Mouse (Mus musculus): Measurements from ENCODE around the gene Pcgf3. TPM values are rescaled to one million over a fixed set of nuclear protein-coding genes. Genes with fewer than 3 reads are reported as not detected.

The Pcgf3 gene
- 12.7 and 15.5 TPM in 2 replicates for polyA plus RNA-seq (2015; fragmentation: Nextera tagmentation; extraction: Ambion mirVana)

DNA sequence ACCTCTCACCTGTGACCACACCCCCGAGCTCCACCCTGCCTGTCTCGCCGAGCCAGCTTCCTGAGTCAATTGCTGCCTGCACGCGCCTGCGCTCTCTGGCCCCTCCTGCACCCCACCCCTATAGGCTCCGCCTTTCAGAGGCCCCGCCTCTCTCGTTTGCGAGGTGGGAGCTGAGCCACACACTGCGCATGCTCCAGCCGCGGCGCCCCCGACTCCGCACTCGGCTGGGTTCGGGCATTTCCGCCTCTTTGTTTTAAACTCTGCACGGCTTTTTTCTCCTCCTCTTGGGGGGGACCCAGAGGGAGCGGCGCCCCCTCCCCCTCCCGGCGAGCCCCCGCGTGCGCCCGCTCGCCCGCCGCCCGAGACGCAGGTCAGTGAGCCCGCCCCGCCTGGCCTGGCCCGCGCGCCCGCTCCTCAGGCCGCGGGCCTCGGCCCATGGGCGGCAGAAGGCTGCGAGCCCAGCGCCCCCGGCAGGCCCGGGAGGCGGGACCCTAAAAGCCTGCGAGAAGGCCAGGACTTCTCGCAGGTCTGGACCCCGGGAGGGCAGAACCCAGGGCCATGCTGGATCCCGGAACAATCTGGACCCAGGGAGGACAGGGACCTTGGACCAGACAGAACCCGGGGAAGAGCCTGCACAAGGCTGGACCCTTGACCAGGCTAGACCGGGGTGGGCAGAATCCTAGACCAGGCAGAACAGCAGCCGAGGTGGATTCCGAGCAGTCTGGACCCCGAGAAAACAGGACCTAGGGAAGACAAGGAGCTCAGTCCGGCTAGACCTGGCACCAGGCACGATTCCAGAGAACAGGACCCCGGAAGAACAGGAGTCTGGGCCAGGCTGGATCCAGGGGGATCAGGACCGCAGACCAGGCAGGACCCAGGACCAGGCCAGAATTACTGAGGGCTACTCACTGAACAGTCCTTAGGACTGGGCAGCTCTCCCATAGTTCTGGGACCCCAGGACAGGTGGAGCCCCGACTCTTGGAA, at the start of gene Pcgf3:
Pcgf3 (plus strand) TSS at position 151 of the 984 bp plus-strand sequence.
- H3K4me2 ChIP-seq (ENCODE audit: low read depth, low read length): peak within 1 kb of the TSS; percentile 82
- peaks cover 16% of the 10 kb centered on the region for H3K4me1 ChIP-seq (ENCODE audit: control insufficient read depth, insufficient read depth, low read length)
- ATAC-seq: peak; percentile 97
- peak within 1 kb of the TSS; percentile 99 for H3K9ac ChIP-seq (ENCODE audit: low read depth, low read length)
- no peaks in the 10 kb centered on the region for H3K36me3 ChIP-seq (ENCODE audit: control insufficient read depth, insufficient read depth, low read length)
- no peaks in the 10 kb centered on the region for H3K27me3 ChIP-seq (replicated peaks; ENCODE audit: control insufficient read depth, insufficient read depth, low read length)
- peak within 1 kb of the TSS; percentile 95 for H3K4me3 ChIP-seq (ENCODE audit: low read length)
- peak within 1 kb of the TSS; percentile 87 for H3K27ac ChIP-seq (ENCODE audit: low read length)
- WGBS: 1% methylated on average over 54 of the region's 62 CpGs
- no peaks in the 10 kb centered on the region for H3K9me3 ChIP-seq (ENCODE audit: control insufficient read depth, low read length)

DNA sequence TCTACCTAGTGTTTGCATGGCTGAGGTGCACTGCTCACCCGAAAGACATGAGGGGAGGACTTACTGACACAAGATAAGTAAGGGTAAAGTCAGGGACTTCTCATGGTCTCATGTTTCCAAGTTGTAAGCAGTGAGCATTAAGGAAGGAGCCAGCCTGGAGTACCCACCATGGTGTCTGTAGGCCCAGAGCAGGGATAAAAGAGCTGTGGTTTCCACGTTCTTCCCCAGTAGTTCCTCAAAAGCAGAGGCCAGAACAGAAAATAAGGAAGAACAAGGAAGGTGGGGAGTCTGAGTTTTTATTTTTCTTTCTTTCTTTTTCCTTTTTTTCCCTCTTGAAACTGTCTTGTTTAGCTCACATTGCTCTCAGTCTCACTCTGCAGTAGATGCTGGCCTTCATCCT, 46.3 kb upstream of the Pcgf3 start:
- H3K27me3 ChIP-seq (replicated peaks; ENCODE audit: control insufficient read depth, insufficient read depth, low read length): no peaks in the 10 kb centered on the region
- no peaks in the 10 kb centered on the region for H3K36me3 ChIP-seq (ENCODE audit: control insufficient read depth, insufficient read depth, low read length)
- no peak overlapping the region for H3K4me3 ChIP-seq (ENCODE audit: low read length)
- WGBS: 72% methylated on average over 2 of the region's 2 CpGs
- H3K9me3 ChIP-seq (ENCODE audit: control insufficient read depth, low read length): no peaks in the 10 kb centered on the region
- H3K4me1 ChIP-seq (ENCODE audit: control insufficient read depth, insufficient read depth, low read length): no peaks in the 10 kb centered on the region
- H3K27ac ChIP-seq (ENCODE audit: low read length): no peak overlapping the region
- no peak overlapping the region for H3K9ac ChIP-seq (ENCODE audit: low read depth, low read length)
- H3K4me2 ChIP-seq (ENCODE audit: low read depth, low read length): no peak overlapping the region
- ATAC-seq: no peak

DNA sequence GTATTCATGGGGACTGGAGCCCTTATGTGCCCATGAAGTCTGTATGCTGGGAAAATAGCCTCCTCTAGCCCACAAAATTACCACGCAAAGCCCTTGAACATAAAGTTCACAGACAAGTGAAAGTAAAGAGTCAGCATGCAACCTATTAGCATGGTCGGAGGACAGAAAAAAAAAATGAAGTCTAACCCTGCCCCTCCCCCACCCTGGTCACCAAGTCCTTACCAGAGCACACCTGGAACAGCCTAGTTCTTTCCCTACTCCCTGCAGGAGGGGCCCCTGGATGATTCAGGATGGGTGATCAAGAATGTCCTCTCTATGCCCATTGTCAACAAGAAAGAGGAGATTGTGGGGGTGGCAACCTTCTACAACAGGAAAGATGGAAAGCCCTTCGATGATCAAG, 38.3 kb upstream of the Pcgf3 start:
- H3K9ac ChIP-seq (ENCODE audit: low read depth, low read length): no peak overlapping the region
- no peak overlapping the region for H3K4me2 ChIP-seq (ENCODE audit: low read depth, low read length)
- no peaks in the 10 kb centered on the region for H3K9me3 ChIP-seq (ENCODE audit: control insufficient read depth, low read length)
- ATAC-seq: no peak
- no peak overlapping the region for H3K4me3 ChIP-seq (ENCODE audit: low read length)
- no peaks in the 10 kb centered on the region for H3K4me1 ChIP-seq (ENCODE audit: control insufficient read depth, insufficient read depth, low read length)
- 65% methylated on average over 3 of the region's 3 CpGs for WGBS
- H3K36me3 ChIP-seq (ENCODE audit: control insufficient read depth, insufficient read depth, low read length): no peaks in the 10 kb centered on the region
- H3K27me3 ChIP-seq (replicated peaks; ENCODE audit: control insufficient read depth, insufficient read depth, low read length): no peaks in the 10 kb centered on the region
- H3K27ac ChIP-seq (ENCODE audit: low read length): no peak overlapping the region

DNA sequence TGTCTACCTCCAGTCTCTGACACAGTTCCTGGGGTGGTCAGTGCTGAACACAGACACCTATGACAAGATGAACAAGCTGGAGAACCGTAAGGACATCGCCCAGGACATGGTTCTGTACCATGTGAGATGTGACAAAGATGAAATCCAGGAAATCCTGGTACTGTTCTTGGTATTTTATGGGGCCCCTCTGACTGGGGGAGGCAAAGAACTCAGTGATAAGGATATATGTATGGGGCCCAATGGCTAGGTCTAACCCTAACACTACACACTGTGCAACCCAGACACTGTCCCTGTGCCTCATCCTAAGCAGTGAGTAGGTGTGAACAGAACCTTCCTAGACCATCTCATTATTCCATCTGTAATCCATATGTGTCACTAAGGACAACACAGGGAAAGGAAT, 37.6 kb upstream of the Pcgf3 start:
- H3K27me3 ChIP-seq (replicated peaks; ENCODE audit: control insufficient read depth, insufficient read depth, low read length): no peaks in the 10 kb centered on the region
- H3K4me1 ChIP-seq (ENCODE audit: control insufficient read depth, insufficient read depth, low read length): no peaks in the 10 kb centered on the region
- H3K36me3 ChIP-seq (ENCODE audit: control insufficient read depth, insufficient read depth, low read length): no peaks in the 10 kb centered on the region
- H3K4me3 ChIP-seq (ENCODE audit: low read length): no peak overlapping the region
- 85% methylated on average over 2 of the region's 2 CpGs for WGBS
- no peak overlapping the region for H3K9ac ChIP-seq (ENCODE audit: low read depth, low read length)
- H3K4me2 ChIP-seq (ENCODE audit: low read depth, low read length): no peak overlapping the region
- H3K9me3 ChIP-seq (ENCODE audit: control insufficient read depth, low read length): no peaks in the 10 kb centered on the region
- ATAC-seq: no peak
- no peak overlapping the region for H3K27ac ChIP-seq (ENCODE audit: low read length)

DNA sequence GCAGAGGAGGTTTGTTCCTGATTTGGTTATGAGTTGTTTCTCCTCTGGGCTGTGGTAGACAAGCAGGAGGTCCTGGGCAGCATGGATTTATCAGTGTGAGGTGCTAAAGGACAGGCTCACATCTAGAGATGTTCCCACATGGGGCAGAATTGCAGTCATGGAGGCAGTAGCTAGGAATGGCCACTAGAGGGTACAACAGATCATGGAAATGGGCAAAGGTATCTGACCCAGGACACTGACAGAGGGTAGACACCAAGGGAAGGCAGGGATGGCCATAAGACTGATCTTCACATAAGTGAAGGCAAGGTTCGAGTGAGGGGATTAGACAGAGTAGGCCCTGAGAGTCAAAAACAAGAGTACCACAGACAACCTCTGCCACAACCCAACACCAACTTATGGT, 33.8 kb upstream of the Pcgf3 start:
- Histone ChIP-seq H3K36me3 (ENCODE audit: control insufficient read depth, insufficient read depth, low read length) (0 out of 2 replicates have a peak, but pooled peaks cover 6% of the 10 kb centered on the region), H3K27me3 (replicated peaks; ENCODE audit: control insufficient read depth, insufficient read depth, low read length) (no peaks in the 10 kb centered on the region)
- peak; percentile 64; the same call in 1 of the 2 replicates for ATAC-seq

DNA sequence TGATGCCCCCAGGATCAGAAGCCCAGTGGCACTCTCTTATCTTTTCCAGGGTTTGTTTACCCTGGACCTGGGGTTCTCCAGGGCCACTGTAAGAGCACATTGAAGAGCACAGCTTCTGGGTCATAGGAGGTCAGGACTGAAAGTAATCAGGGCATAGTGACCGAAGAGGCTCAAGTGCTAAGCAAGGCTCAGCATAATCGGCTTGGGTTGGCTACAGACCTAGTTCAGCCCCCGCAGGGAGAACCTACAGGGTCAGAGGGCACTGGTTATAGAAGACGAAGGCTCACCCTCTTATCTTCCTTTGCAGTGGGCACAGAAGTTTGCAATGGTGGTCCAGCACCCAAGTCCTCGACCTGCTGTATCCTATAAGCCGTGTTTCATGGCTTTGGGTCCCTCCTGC, 29.8 kb upstream of the Pcgf3 start:
- ATAC-seq: no peak
- Histone ChIP-seq H3K4me2 (ENCODE audit: low read depth, low read length) (no peak overlapping the region), H3K27me3 (replicated peaks; ENCODE audit: control insufficient read depth, insufficient read depth, low read length) (no peaks in the 10 kb centered on the region), H3K9me3 (ENCODE audit: control insufficient read depth, low read length) (no peaks in the 10 kb centered on the region), H3K4me1 (ENCODE audit: control insufficient read depth, insufficient read depth, low read length) (peaks cover 4% of the 10 kb centered on the region), H3K27ac (ENCODE audit: low read length) (no peak overlapping the region), H3K36me3 (ENCODE audit: control insufficient read depth, insufficient read depth, low read length) (0 out of 2 replicates have a peak, but pooled peaks cover 6% of the 10 kb centered on the region), H3K4me3 (ENCODE audit: low read length) (no peak overlapping the region), H3K9ac (ENCODE audit: low read depth, low read length) (no peak overlapping the region)
- WGBS: 87% methylated on average over 6 of the region's 6 CpGs

More for the DNA sequence above, 33.8 kb upstream of the Pcgf3 start:
- Histone ChIP-seq H3K27ac (ENCODE audit: low read length) (no peak overlapping the region), H3K9ac (ENCODE audit: low read depth, low read length) (no peak overlapping the region), H3K9me3 (ENCODE audit: control insufficient read depth, low read length) (no peaks in the 10 kb centered on the region), H3K4me1 (ENCODE audit: control insufficient read depth, insufficient read depth, low read length) (no peaks in the 10 kb centered on the region), H3K4me2 (ENCODE audit: low read depth, low read length) (no peak overlapping the region), H3K4me3 (ENCODE audit: low read length) (no peak overlapping the region)
- 64% methylated on average over 1 of the region's 1 CpGs for WGBS

DNA sequence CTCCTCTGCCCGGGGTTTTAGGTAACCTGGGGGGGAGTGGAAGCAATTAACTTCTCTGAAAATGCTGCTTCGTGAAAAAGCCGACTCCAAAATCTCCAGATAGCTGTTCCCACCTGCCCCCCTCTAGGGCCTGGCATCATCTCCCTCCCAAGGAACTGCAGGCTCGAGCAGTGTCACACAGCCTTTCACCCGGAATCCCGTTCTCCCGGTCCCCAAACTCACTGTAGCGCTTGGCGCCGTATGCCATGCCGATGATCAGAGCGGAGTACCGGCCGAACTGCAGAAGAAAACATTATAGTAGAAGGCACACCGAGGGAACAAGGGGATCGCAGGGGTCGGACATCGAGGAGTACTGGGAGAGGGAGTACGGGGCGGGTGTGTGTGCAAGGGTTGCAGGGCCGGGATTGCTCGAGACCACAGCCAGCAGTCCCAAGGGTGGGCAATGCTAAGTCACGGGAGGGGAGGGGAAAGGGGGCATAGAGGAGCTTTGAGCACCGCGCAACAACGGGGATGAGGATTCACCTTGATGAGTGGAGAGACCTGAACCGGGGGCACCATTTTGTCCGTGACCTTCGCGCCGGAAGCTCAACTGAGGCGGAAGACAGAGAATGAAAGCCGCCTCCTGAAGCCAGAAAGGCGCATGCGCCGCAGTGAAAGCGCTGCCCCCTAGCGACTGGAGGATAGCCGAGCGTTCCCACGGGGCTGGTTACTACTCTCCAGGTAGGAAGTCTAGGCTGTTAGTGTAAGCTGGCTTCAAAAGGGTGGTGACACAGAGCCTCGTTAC, 27.0 kb upstream of the Pcgf3 start, which contains the start of gene Atp5k:
Atp5k (minus strand) TSS at position 645 of the 784 bp plus-strand sequence.
- no peaks in the 10 kb centered on the region for H3K27me3 ChIP-seq (replicated peaks; ENCODE audit: control insufficient read depth, insufficient read depth, low read length)
- peaks cover 4% of the 10 kb centered on the region for H3K4me1 ChIP-seq (ENCODE audit: control insufficient read depth, insufficient read depth, low read length)
- WGBS: 1% methylated on average over 42 of the region's 42 CpGs
- H3K4me2 ChIP-seq (ENCODE audit: low read depth, low read length): peak within 1 kb of the TSS; percentile 85
- H3K36me3 ChIP-seq (ENCODE audit: control insufficient read depth, insufficient read depth, low read length): 0 out of 2 replicates have a peak, but pooled peaks cover 6% of the 10 kb centered on the region
- H3K9ac ChIP-seq (ENCODE audit: low read depth, low read length): peak within 1 kb of the TSS; percentile 90
- peak within 1 kb of the TSS; percentile 38; the same call in 1 of the 2 replicates for H3K27ac ChIP-seq (ENCODE audit: low read length)
- no peaks in the 10 kb centered on the region for H3K9me3 ChIP-seq (ENCODE audit: control insufficient read depth, low read length)
- ATAC-seq: peak; percentile 95
- peak within 1 kb of the TSS; percentile 85 for H3K4me3 ChIP-seq (ENCODE audit: low read length)

DNA sequence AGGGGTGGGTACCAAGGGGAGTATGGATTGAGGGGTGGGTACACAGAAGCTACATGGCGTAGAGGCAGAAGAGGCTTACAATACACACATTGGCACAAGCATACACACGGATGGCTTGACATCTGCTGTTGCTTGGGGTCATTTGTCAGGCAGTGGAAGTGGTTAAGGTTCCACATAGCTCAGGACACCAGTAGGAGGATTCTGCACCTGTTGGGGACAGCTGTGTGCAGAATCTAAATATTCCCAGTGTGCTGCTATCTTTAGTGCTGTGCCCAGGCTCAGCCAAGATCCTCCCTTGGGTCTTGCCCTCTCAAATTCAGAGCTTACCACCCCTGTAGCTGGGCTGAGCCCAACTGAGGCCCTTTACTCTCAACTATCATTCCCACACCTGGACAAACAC, 24.9 kb upstream of the Pcgf3 start:
- H3K4me3 ChIP-seq (ENCODE audit: low read length): no peak overlapping the region
- 0 out of 2 replicates have a peak, but pooled peaks cover 1% of the 10 kb centered on the region for H3K36me3 ChIP-seq (ENCODE audit: control insufficient read depth, insufficient read depth, low read length)
- H3K27ac ChIP-seq (ENCODE audit: low read length): no peak overlapping the region
- no peaks in the 10 kb centered on the region for H3K9me3 ChIP-seq (ENCODE audit: control insufficient read depth, low read length)
- H3K4me1 ChIP-seq (ENCODE audit: control insufficient read depth, insufficient read depth, low read length): peaks cover 4% of the 10 kb centered on the region
- no peak for ATAC-seq
- H3K27me3 ChIP-seq (replicated peaks; ENCODE audit: control insufficient read depth, insufficient read depth, low read length): no peaks in the 10 kb centered on the region
- no peak overlapping the region for H3K4me2 ChIP-seq (ENCODE audit: low read depth, low read length)
- 65% methylated on average over 2 of the region's 2 CpGs for WGBS
- H3K9ac ChIP-seq (ENCODE audit: low read depth, low read length): no peak overlapping the region

DNA sequence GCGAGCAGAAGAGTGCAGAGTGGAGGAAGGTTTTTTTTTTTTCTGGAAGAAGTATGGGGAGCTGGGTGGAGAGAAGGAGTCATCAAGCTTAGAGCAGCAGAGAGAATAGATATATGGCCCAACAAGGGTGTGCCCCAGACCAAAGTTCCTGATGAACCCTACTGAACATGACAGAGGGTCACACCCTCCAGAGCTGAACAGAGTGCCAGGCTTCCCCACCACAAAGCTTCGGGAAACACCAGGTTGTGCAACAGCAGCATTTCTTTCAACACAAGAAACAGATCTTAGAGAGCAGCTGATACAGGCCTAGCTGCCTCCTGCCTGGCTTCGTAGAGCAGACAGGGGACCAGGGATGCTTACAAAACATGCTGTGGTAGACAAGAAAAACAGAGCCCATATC, 14.1 kb upstream of the Pcgf3 start:
- H3K9ac ChIP-seq (ENCODE audit: low read depth, low read length): no peak overlapping the region
- 65% methylated on average over 3 of the region's 3 CpGs for WGBS
- H3K4me1 ChIP-seq (ENCODE audit: control insufficient read depth, insufficient read depth, low read length): peaks cover 12% of the 10 kb centered on the region
- H3K27me3 ChIP-seq (replicated peaks; ENCODE audit: control insufficient read depth, insufficient read depth, low read length): no peaks in the 10 kb centered on the region
- H3K36me3 ChIP-seq (ENCODE audit: control insufficient read depth, insufficient read depth, low read length): no peaks in the 10 kb centered on the region
- ATAC-seq: peak; percentile 71
- no peak overlapping the region for H3K27ac ChIP-seq (ENCODE audit: low read length)
- H3K4me3 ChIP-seq (ENCODE audit: low read length): no peak overlapping the region
- no peak overlapping the region for H3K4me2 ChIP-seq (ENCODE audit: low read depth, low read length)
- H3K9me3 ChIP-seq (ENCODE audit: control insufficient read depth, low read length): no peaks in the 10 kb centered on the region

Measured in intestine, embryonic 16.5 days (tissue).